Mouse (Mus musculus) brain, embryonic 14.5 days (tissue): ENCODE results near the gene Apof. TPM values are rescaled to one million over a fixed set of nuclear protein-coding genes. Genes with fewer than 3 reads are reported as not detected.
"Not testable (repeated sequence)": the region's sequence is repeated elsewhere in the genome, so short reads cannot be mapped to it uniquely, and the experiment has no call there.

Source experiments
- DNase-seq: peaks from one replicate; pipeline ENCODE4 v3.0.0-alpha.2; 2011; ENCODE audit warnings: low read depth
- CTCF ChIP-seq: fragments of 200-500 bp; IDR thresholded peaks from 2 replicates; pipeline ENCODE4 v1.5.1; 2012; ENCODE audit warnings: inconsistent platforms, mild to moderate bottlenecking, moderate library complexity, borderline replicate concordance; ENCODE audit not compliant: insufficient read depth, insufficient read length; ENCODE audit errors: extremely low read depth
- POLR2A ChIP-seq: fragments of 200-500 bp; IDR thresholded peaks from 2 replicates; pipeline ENCODE4 v1.6.1; 2012; ENCODE audit warnings: mild to moderate bottlenecking, inconsistent platforms, borderline replicate concordance; ENCODE audit not compliant: poor library complexity, insufficient read depth, insufficient read length, severe bottlenecking; ENCODE audit errors: extremely low read depth
- polyA plus RNA-seq: library from polyadenylated mRNA; depleted of rRNA; stranded (reverse); fragments of >200 nt; gene quantifications from 2 replicates; pipeline ENCODE4 v1.2.3, GENCODE M21; 2012

Gene Apof
- polyA plus RNA-seq, 1 experiment, result not detected

- no peak for TF ChIP-seq CTCF
- no peak for TF ChIP-seq POLR2A
- no peak for DNase-seq
Observed at GRCm38 (mm10) chr10:128262300-128262699, 6.2 kb upstream of the Apof start.

DNA sequence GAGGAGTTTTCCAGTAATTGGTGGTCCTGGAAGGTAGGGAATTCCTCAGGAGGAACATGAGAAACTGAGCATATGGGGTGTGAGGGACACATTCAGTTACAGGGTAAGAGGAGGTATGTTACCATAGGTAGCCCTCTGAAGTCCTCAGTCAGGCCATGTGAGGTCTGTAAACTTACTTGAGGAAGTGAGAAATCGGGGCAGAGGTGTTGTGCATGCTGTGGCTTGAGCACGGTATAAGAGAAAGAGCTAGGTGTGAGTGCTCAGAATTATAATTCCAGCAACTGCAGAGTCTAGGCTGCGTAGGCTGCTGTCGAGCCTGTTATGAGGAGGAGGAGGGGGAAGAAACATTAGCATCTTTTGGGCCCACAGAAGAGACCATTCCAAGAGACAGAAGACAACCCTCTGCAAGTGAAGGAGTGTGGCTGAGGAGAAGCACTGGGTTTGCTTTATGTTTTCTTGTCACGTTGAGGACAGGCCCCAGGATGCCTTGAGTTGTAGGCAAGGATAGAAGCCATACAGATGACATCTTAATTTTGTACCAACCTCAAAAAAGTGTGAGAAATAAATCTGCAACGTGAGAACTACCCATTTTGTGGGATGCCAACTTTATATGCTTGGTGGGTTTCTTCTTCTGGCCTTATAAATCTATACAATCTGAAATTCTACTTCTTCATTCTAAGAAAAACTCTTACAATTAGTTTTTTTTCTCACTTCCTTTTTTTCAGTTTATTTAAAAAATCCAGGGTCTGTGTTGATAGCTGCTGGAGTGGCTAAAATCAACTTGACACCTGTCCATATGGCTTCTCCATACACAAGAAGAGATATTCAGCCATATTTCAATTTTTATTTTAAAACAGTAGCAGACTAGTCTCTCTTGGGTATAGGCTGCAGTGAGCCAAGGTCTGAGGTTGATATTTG, 4.8 kb upstream of the Apof start:
- no peak for DNase-seq
- TF ChIP-seq POLR2A (no peak), CTCF (no peak)

DNA sequence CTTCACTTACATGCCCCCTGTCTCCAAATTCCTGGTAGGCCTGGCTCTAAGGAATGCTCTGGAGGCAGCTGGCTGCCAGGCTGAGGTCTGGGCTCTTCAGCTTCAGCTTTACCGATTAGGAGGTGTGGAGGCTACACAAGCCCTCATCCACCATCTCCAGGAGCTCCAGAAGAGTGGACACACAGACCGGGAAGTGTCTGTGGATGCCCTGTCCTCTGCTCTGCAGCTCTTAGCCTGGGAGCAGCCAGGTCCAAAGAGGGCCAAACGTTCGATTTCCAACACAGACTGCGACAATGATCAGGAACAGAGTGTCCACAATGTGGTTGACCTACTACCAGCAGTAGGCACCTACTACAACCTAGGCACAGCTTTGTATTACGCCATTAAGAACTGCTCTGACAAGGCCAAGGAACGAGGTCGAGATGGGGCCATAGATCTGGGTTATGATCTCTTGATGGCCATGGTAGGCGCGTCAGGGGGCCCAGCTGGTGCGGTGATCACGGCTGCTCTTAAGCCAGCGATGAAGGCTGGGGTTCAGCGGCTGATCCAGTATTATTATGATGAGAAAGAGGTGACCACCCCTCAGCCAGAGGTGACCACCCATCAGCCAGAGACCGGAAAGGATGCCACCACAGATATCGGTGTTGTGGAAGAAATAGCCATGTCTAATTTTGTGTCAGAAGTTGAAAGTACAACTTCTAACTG, 887 bp downstream of the Apof start:
- TF ChIP-seq CTCF (no peak), POLR2A (no peak)
- DNase-seq, result no peak

DNA sequence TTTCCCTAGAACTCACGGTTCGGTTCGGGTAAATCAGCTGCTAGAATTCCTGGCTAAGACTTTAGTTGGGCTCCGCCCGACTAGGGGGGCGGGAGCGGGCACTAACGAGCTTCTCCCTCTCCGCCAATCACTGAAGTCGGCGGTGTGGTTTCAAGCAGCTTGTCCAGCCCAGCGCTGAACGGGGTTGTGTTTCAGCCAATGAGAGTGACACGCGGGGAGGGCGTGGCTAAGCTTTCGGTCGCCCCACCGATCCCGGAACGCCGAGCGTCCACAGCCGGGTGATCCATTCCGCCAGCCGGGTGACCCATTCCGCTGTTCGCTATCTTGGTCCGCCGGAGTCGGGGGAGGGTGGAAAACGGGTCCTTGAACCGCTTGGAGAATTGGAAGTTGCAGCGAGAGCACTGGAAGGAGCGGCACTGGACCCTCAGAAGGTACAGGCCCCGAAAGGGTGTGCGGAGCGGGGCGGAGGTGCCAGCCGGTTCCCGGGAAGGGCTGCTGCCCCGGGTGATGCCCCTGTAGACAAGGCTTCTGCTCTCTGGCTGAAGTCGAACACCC, 1.9 kb downstream of the Apof start, which contains the start of gene Stat2:
Gene Stat2, plus strand, starts transcription at position 273 of the 555 bp plus-strand sequence.
- peak; percentile 99 for DNase-seq
- TF ChIP-seq CTCF, result no peak
- TF ChIP-seq POLR2A, result 0 out of 2 replicates have a peak, but pooled peaks have one; percentile 45

DNA sequence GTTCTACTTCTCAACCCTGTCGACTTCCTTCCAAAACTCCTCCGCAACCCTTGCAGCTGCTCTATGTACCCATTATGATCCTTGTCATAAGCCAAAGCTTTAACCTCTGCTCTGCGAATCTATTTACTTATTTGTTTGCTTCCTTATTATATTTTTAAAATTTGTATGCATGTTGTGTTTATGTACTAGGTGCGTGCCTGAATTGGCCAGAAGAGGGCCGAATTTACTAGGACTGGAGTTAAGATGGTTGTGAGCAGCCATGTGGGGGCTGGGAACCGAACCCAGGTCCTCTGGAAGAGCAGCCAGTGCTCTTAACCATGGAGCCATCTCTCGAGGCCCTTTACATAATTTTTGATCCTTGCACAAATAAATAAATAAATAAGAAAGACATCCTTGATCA, 2.4 kb downstream of the Apof start:
- no peak for DNase-seq
- TF ChIP-seq CTCF (no peak), POLR2A (no peak)

DNA sequence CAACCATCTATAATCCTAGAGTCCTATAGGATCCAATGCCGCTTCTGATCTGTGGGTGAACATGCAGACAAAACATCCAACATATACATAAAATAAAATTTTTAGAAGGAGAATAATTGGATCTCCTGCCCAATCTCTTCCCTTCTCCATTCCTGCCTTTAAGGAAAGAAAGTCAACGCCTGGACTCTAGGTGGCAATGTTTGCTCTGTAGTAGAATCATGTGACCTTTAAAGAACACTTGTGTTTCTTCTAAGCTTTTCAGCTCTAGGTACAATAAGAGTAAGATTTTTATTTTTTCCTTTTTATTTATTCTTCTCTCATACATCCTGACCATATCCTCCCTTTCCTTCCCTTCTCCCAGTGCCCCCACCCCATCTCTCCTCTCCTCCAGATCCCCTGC, 3.4 kb downstream of the Apof start:
- no peak for TF ChIP-seq POLR2A
- no peak for TF ChIP-seq CTCF

GRCm38 (mm10) chr10:128272819-128273439, 4.5 kb downstream of the Apof start:
- DNase-seq, result not testable (repeated sequence)

More for the DNA sequence above, 3.4 kb downstream of the Apof start:
- no peak for DNase-seq

DNA sequence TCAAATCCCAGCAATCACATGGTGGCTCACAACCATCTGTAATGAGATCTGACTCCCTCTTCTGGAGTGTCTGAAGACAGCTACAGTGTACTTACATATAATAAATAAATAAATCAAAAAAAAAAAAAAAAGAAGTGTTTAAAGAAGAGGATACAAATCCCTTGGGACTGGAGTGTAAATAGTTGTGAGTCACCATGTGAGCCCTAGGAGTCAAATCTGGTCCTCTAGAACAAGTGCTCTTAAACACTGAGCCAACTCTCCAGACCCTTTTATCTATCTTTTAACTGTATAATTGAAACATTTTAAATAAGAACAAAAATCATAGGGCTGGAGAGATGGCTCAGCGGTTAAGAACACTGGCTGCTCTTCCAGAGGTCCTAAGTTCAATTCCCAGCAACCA, 6.9 kb downstream of the Apof start:
- DNase-seq, result not testable (repeated sequence)

DNA sequence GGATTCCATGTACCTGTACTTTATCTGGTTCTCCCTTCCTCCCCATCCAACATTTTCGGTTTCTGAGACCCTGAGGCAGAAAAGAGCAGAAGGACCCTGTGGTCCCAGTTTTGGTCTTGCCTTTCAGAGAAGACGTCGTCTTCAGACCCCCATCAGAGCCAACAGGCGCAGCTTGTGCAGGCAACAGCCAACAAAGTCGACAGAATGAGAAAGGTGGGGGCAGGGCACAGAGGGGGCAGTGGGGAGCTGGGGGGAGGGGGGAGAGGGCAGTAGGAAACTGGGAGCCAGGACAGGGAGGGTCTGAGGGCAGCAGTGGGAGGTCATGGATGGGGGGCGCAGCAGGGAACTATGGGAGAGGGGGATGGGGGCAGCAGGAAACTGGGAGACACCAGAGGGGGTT, 9.7 kb downstream of the Apof start:
- no peak for DNase-seq
- TF ChIP-seq POLR2A (no peak), CTCF (no peak)

- DNase-seq, result no peak
Observed at GRCm38 (mm10) chr10:128280943-128281342, 12.5 kb downstream of the Apof start.

DNA sequence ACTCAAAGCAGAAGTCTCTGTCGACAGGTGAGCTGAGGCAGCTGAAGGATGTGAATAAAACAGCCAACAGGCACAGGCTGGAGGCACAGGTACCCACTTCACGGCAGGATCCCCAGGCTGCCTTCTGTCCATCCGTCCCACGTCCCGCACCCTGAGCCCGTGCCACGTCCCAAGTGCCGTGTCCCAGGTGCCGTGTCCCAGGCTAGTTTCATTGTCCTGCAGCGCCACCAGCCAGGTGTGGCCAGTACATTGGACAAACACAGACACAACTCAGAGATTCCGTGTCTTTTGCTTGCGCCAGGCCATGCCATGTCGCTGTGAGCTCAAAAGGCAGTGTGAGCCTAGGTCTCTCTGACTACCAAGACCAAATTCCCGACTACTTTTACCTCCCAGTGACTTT, 13.2 kb downstream of the Apof start:
- no peak for DNase-seq
- no peak for TF ChIP-seq POLR2A
- TF ChIP-seq CTCF, result no peak

More at GRCm38 (mm10) chr10:128280943-128281342, 12.5 kb downstream of the Apof start:
- TF ChIP-seq POLR2A (no peak), CTCF (no peak)
